Mouse (Mus musculus): ENCODE measurements around the gene Cxxc4.
"Not testable (repeated sequence)": the region's sequence is repeated elsewhere in the genome, so short reads cannot be mapped to it uniquely, and the experiment has no call there.

Gene Cxxc4

DNA sequence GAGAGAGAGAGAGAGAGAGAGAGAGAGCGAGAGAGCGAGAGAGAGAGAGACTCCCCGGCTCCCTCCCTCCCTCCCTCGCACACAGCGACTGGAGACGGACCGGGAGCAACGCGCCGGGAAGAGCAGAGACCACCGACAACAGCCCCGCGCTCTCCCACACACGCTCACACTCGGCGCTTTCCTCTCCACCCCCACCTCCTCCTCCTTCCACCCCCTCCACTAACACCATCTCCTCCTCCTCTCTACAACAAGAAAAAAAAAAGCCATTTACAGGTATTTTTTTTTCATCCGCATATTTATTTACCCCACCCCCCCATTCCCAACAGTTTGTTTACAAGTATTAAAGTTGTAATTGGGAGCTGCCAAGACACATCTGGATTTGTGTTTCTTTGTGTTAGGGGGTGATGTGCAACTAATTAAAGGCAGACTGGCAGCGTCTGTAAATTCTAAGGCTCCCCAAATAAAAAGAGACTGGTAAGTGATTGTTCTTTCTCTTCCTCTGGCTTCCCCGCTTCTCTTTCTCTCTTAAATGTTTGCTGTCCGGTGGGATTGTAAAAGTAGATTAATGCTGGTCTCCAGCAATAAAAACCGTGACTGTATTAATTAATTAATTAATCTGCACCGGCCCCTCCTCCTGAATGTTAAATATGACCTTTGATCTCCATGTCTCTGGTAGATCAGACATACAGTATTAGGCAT is at the start of gene Cxxc4:
Cxxc4 (plus strand) TSS at position 71 of the 699 bp plus-strand sequence.
- DNase-seq (ENCODE audit: low spot score): no peak

DNA sequence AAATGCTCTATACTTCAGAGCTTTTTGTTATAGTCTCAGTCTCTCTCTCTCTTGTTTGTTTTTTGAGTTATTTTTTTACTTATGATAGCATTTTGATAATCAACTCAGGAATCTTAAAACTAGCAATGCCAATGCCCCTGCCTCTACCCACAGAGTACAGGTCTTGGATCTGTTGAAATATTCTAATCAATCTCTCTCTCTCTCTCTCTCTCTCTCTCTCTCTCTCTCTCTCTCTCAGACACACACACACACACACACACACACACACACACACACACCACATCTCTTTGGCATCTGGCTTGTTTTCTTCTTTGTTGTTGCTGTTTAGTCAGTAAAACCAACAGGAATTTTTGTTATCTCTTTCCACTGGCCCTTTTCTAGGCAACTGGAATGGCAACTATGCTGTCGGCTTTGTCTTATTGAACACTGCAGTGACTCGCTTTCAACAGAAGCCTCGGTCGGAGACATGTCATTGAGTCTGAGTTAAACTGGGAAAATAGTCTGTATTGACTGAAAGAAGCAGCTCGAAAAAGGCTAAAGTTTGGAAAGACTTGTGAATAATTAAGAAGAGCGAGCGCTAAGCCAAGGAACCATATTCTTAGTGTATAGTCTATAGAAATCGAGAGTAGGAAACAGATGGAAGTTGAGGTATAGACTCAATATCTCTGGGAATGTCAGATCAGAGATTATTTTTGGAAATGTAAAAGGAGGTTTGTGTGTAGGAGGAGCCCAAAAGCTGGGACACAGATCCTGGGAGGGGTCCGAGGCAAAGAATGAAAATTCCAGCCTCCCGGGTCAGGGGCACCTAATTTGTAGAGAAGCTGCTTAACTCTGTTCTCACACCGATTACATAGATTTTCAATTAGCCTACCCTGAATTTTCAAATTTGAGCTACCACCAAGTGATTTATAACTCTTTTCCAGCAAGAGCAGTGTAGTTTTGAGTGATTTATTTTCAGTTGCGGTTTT is 47.0 kb upstream of the Cxxc4 start:
- DNase-seq (ENCODE audit: low spot score): no peak

DNA sequence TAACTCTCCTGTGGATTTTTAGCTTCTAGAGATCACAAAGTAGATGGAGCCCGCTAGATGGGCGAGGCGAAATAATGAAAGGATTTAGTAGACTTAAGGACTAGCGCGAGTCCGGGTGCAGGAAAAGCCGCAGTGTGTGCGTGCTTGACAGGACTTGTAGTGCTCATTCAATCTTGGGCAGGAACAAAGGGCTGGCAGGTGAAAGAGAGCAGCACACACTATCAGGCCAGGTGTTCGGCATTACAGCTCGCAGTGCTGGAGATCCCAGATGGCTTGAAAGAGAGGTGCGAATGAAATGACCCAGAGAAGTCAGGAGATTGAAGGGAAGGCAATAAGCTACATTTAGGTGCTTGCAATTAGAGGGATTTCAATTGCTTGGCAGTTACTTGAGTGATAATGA is 46.2 kb upstream of the Cxxc4 start:
- no peak for DNase-seq (ENCODE audit: low spot score)

DNA sequence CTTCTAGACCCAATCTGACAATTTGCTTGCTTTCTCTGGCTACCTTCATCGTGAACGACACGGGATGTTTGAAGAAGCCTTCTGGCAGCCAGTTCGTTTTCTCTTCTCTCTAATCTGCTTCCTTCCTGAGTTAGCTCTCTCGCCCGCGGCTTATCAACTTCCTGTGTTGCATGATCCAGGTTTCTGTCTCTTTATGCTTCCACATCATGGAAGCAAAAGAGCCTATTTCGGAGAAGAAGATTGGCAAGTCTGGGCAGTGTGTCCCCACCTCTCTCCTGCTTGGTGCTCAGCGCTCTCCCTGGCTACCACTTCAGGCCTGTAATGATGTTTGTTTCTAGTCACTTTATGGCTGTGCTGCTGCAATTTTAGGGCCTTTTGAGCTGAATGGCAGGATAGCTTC is 36.4 kb upstream of the Cxxc4 start:
- no peak for DNase-seq (ENCODE audit: low spot score)

DNA sequence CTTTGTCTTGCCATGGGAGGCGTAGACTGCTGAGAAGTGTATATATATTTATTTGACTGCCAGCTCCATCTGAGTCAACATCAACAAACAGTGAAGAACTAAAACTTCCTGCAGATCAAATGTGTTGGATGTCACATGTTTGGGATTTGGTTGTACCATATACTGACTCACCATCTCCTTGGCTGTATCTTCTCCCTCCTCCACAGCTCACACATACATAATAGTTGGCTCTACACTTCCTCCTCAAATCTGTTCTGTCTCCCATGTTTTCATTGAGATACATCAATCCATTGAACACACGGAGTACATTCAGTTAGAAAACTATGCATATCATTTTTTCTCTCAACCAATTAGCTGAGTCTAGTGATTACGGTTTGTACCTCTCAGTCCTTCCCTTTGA is 29.7 kb upstream of the Cxxc4 start:
- DNase-seq (ENCODE audit: low spot score): no peak

DNA sequence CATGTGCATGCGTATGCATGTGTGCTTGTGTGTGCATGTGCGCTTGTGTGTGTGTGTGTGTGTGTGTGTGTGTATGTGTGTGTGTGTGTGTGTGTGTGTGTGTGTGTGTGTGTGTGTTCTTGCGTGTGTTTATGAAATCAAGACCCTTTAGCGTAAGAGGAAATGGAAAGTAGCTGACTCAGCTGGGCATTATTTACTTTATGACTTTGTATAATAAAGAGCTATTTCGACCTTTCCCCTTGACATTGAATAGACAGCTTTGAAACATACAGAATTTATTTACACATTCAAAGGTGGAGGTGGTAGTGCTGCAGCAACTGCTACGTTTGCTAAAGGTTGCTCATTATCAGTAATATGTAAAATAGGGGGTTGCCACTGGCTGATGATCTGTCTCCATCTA is 25.3 kb upstream of the Cxxc4 start:
- no peak for DNase-seq (ENCODE audit: low spot score)

DNA sequence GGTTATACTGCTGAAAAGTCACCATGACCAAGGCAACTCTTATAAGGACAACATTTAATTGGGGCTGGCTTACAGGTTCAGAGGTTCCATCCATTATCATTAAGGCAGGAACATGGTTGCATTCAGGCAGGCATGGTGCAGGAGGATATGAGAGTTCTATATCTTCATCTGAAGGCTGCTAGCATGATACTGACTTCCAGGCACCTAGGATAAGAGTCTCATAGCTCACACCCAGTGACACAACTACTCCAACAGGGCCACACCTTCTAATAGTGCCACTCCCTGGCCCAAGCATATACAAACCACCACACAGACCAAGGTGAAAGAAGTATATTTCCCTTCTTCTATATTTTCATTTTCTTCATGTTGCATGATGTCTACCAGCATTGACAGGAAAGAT is 16.4 kb upstream of the Cxxc4 start:
- not testable (repeated sequence) for DNase-seq (ENCODE audit: low spot score)

DNA sequence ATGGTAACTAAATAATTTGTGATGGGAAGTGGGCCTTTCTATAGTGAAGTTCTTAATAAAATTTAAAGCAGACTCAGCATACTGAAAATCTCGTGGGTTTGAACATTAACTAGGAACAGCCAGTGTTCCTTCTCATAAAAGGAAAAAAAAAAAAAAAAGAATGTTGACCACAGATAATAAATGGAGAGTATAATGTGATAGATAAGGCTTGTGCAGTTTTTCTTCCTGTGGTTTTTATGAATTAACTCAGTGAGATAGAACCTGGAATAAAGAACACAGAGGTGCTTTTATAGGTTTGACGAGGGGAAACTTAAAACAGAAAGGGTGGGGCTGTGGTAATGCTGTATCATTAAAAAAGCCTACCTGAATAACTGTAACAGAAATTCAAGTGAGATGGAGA is 15.3 kb upstream of the Cxxc4 start:
- DNase-seq (ENCODE audit: low spot score): no peak

DNA sequence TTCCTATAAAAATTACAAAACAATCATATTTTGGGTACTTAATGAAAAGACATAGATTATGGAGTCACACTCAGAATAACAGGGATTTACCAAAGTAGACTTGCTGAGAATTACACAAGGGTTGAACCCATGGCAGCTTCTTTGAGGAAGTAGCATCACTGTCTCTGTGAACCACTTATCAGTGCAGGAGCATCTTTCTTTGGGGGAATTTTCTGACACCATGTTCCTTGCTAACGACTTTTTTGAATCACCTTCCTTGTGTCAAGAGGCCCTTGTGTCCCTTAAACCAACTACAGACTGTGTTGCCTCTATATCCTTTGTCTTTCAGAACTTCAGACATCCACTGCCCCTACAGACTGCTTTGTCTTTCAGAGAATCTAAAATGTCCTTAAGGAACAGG is 13.7 kb upstream of the Cxxc4 start:
- no peak for DNase-seq (ENCODE audit: low spot score)

DNA sequence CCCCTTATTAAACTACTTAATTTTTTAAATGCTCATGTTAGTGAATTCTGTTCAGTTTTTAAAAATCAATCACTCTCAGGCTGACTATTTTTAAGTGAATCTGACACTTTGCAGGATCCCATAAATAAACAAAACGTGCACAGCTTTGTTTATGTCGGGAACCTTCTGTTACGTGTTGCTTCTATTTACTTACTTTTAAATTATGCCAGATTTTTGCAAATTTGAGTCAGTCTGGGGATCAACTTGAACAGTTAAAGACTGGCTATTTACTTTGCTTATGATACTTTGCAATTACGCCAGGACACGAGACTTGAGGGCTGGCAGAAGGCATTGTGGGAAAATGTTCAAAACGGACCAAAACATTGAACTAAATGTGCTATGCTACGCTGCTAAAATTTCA is 12.3 kb upstream of the Cxxc4 start:
- no peak for DNase-seq (ENCODE audit: low spot score)

DNA sequence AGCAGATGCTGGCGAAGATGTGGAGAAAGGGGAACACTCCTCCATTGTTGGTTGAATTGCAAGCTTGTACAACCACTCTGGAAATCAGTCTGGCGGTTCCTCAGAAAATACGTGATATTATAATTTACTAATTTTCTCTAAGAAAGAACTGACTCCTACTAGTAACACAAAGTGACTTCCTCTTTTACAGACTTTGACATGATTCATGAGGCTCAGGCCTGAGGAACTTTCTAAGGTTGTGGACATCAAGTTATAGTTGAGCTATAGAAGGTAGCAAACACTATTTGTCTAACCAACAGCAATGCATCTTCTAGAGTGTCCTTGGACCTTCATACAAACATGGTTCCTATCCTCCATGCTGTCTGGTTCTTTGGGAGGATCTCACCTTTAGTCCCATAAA is 10.4 kb upstream of the Cxxc4 start:
- no peak for DNase-seq (ENCODE audit: low spot score)

DNA sequence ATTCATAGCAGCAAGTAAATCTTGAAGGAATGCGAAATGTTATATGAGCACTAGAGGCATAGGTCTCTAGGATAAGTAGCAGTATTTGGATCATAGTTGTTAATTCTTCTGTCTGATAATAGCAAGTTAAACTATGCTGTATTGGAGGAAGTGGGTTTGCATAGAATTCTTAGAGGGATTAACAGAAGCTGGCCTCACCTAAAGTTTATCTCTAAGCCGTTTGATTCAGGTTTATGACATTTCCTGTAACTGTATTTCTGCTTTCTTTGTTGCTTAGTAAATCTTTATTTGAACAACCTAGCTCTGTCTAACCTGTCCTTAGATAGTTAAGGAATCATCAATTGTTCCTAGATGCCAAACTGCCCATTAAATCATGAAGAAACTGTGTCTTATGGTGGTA is 3.5 kb upstream of the Cxxc4 start:
- no peak for DNase-seq (ENCODE audit: low spot score)

DNA sequence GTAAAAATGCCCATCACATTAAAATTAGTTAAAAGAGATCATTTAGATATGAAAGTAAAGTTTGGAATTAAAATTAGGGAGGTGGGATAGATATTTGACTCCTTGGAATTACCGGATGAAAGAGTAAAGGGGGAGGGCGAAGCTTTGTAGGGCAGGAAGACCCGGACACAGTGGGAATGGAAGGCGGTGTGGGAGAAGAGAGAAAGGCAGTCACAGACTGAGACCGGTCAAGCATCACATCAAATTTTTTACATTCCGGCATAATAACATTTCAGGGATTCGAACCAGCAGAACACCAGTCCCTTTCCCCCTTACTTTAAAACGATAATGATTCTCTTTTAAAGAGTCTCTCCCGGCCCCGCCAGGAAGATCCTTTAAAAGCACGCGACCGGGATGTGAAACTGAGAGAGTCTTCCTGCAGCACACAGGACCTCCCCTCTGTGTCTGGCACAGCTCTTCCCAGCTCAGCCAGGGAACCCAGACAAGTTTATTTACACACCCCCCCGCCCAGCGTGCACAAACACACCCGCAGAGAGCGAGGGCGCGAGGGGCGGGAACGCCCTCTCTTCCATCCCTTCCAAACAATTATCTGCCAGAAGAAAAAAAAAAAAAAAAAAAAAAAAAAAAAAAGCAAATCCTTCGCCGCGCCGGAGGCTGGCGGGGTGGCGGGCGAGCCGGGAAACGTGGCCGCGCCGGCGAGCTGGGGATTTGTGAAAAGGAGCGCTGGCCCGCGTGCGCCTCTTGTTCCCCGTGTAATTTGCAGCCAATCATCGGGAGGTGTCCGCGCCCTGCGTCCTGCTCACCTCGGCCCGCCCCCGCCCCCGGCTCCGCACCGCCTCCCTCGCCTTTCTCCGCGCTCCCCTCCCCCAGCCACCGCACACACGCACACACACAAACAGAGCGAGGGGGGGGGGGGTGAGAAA is 532 bp upstream of the Cxxc4 start:
- DNase-seq (ENCODE audit: low spot score): no peak

DNA sequence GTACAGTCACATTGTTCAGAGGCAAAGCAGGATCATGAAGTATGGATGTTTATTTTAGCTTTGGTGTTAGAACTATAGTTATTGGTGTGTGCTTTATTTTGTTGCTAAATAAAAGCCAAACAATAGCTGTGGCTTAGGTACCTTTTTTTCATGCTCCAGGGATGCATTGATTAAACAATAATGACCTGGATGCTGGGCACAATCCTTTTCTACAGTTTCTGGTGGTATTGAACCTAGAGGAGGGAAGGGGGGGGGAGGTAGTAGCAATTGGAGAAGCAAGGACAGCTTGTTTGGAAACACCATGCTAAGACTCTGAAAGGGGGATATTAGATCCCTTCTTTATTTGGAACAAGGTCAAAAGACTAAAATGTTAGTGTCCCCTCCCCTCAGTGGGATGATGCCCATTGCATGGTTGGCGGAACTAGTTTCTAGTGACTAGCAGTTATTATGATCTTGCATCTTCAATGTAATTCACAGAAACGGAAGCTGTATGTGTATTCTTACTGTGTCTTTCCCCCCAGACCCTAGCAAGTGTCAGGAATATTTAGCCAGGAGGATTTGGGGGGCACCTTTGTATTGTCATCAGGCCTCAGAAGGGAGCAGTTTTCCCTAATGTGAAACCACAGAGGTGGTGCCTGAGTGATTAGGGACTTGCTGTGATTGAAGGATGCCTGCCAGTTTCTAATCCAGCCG is 975 bp downstream of the Cxxc4 start:
- no peak for DNase-seq (ENCODE audit: low spot score)

DNA sequence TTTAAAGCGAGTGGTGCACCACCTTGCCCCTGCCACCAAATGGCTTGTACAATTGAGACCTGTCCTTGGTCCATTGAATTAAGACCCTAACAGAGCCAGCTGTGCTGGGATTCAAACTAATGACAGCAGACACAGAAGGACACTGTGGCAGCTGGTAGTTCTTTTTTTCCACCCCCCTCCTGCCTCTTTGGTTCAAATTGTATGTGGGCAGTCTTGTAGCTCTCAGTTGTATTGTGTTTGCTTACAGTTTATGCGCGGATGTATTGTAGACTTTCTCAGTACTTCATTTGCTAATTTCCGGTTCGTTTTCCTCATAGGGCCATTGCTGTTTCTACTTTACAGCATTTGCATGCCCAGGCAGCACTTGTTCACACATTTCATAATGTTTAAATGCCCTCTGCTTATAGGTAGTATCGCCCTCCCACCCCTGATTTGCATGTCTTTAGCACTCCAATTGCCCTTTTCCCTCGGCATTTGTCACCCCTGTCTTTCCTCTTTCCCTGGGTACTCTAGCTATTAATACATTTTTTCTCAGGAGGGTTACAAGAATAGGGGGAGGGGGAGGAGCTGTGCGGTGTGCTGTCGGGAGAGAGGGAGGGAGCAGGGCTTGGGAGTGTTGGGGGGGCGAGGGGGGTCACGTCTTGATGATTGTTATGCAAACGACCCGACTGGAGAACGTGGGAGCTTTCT is 2.5 kb downstream of the Cxxc4 start:
- DNase-seq (ENCODE audit: low spot score): no peak

DNA sequence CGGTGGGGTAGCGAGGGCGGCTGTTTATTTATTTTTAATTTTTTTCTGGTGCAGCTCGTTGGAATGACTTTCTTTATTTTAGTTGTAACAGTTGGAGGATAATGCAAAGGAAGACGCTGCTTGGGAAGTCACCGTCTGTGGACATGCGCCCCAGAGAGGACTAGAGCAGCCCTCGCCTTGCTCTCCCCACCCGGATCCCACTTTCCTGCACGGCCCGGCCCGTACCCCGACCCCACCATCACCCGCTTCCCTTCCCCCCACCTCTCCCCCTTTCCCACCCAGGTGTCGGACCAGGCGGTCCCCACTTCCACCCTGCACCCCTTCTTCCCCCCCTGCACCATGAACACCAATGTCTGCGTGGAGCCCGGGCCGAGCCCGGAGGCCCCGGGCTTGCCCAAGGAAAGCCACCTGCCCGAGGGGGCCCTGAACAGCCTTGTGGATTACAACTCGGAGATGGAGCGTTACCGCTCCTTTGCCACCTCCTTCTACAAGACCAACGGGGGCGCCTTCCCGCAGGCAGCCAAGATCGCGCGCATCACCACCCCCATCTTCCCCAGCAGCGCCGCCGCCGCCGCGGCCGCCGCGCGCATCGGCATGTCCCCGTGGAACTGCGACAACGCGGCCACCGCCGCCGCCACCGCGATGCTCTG is 3.2 kb downstream of the Cxxc4 start:
- DNase-seq (ENCODE audit: low spot score): no peak

DNA sequence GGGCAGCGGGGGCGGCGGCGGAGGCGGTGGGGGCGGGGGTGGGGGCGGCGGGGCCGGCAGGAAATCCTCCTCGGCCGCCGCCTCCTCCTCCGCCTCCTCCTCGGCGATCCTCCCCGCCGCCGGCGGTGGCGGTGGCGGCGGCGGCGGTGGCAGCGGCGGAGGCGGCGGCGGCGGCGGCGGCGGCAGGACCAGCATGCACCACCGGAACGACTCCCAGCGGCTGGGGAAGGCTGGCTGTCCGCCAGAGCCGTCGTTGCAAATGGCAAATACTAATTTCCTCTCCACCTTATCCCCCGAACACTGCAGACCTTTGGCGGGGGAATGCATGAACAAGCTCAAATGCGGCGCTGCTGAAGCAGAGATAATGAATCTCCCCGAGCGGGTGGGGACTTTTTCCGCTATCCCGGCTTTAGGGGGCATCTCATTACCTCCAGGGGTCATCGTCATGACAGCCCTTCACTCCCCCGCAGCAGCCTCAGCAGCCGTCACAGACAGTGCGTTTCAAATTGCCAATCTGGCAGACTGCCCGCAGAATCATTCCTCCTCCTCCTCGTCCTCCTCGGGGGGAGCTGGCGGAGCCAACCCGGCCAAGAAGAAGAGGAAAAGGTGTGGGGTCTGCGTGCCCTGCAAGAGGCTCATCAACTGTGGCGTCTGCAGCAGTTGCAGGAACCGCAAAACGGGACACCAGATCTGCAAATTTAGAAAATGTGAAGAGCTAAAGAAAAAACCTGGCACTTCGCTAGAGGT is 3.9 kb downstream of the Cxxc4 start:
- DNase-seq (ENCODE audit: low spot score): no peak

DNA sequence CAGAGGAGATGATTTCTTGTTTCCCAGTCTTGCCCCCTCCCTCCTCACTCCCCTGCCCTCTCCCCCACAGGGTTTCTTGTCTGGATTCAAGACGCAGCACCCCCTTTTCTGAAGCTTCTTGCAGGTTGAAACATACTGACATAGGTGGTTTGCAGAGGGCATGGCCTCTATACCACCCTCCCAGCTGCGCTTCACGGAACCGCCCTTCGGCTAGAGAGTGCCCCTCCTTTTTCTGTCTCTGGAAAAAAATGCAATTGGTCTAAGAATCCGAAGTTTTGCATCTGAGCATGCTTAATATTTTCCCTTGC is 4.4 kb downstream of the Cxxc4 start:
- DNase-seq (ENCODE audit: low spot score): no peak

DNA sequence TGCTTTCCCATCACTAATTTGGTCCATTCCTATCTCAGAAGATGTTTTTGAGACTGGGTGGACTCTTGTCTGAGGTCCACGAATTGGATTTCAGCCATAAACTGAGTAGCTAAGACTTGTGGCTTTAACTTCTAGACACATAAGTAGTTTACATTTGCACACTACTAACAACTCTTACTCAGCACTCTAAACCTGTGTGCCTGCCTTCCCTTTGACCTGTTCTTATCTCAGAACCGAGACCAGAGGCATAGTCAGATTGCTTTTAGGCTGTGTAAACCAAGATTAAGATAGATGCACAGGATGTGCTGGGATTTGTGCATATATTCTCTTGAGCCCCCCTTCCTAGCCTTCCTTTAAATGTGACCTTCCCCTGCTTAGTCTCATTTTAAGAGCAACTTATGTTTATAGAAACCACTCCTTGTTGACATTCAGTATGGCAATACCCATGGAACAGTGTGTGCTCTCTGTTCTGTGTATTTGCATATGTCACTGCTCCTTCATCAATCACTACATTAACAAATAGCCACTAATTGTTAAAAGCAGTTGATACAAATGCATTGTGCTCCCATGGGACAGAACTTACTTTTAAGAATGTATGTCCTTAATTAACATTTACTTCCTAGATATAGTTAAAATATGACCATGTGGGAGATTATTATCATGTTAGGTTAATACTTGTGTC is 7.0 kb downstream of the Cxxc4 start:
- no peak for DNase-seq (ENCODE audit: low spot score)

DNA sequence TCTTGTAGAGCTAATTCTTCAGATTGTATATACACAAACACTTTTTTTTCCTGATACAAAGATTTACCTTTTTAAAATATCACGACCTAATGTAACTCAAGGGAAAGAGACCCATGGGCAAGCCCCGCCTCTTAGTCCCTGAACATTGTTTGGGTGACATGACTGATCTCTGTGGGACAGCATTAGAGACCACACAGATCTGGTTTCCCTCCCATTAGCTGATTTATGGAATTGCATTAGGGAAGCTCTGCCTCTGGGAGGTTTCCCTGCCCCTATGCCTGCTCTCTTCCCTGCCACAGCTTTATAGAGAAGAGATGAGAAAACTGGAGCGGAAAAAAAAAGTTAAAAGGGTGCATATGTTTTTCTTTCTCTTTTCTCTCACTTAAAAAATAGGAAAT is 7.6 kb downstream of the Cxxc4 start:
- no peak for DNase-seq (ENCODE audit: low spot score)

All from spleen, adult 12 weeks (tissue).